Mouse (Mus musculus) stomach, embryonic 14.5 days (tissue): ENCODE measurements around the gene Folr2. TPM values are rescaled to one million over a fixed set of nuclear protein-coding genes. Genes with fewer than 3 reads are reported as not detected.

Source experiments
- ATAC-seq: fragments of 200-750 bp; cut with Nextera tagmentation; 2 replicates; pipeline ENCODE4 v1.8.0; 2017; ENCODE audit warnings: low read depth, moderate TSS enrichment; ENCODE audit not compliant: insufficient number of reproducible peaks, insufficient read depth, low FRiP score
- H3K27ac ChIP-seq: fragments of 300-500 bp; sonication (generic); 2 replicates; pipeline ENCODE4 v1.5.1; 2014; ENCODE audit warnings: mild to moderate bottlenecking, low read length, moderate library complexity, mixed read lengths
- H3K27me3 ChIP-seq: fragments of 300-500 bp; sonication (generic); 2 replicates; pipeline ENCODE4 v1.6.1; 2014; ENCODE audit warnings: low read length, control low read depth, mixed read lengths; ENCODE audit not compliant: control insufficient read depth, insufficient read depth
- H3K36me3 ChIP-seq: fragments of 300-500 bp; sonication (generic); 2 replicates; pipeline ENCODE4 v1.6.1; 2014; ENCODE audit warnings: mild to moderate bottlenecking, control low read depth, low read length, moderate library complexity, mixed read lengths; ENCODE audit not compliant: control insufficient read depth, insufficient read depth
- H3K4me1 ChIP-seq: fragments of 300-500 bp; sonication (generic); 2 replicates; pipeline ENCODE4 v1.6.1; 2014; ENCODE audit warnings: low read length, control low read depth, mixed read lengths; ENCODE audit not compliant: control insufficient read depth, insufficient read depth
- H3K4me2 ChIP-seq: fragments of 300-500 bp; sonication (generic); replicated peaks from 2 replicates; pipeline ENCODE4 v1.6.1; 2014; ENCODE audit warnings: low read depth, low read length, control low read depth
- H3K4me3 ChIP-seq: fragments of 300-500 bp; sonication (generic); 2 replicates; pipeline ENCODE4 v1.5.1; 2014; ENCODE audit warnings: low read depth, low read length, control low read depth
- H3K9ac ChIP-seq: fragments of 300-500 bp; sonication (generic); replicated peaks from 2 replicates; pipeline ENCODE4 v1.6.1; 2014; ENCODE audit warnings: low read depth, mild to moderate bottlenecking, control low read depth, low read length, moderate library complexity, mixed read lengths
- H3K9me3 ChIP-seq: fragments of 300-500 bp; sonication (generic); 2 replicates; pipeline ENCODE4 v1.6.1; 2016; ENCODE audit warnings: low read depth, low read length, control low read depth; ENCODE audit not compliant: control insufficient read depth
- WGBS: fragments of 180-500 bp; shearing (Covaris S2); extraction: QIAGEN DNeasy Blood & Tissue Kit; methylation state at CpG from one replicate; pipeline ENCODE4 v1.1.7; 2014; 5-methylcytosine and 5-hydroxymethylcytosine counted together
- polyA plus RNA-seq: library from polyadenylated mRNA; unstranded; fragments of >200 nt; fragmentation: Nextera tagmentation; extraction: Ambion mirVana; gene quantifications from 2 replicates; pipeline ENCODE4 v1.2.1, GENCODE M21; 2014

Gene Folr2
- polyA plus RNA-seq, 1 experiment from 2014 or later = 3.4 TPM

DNA sequence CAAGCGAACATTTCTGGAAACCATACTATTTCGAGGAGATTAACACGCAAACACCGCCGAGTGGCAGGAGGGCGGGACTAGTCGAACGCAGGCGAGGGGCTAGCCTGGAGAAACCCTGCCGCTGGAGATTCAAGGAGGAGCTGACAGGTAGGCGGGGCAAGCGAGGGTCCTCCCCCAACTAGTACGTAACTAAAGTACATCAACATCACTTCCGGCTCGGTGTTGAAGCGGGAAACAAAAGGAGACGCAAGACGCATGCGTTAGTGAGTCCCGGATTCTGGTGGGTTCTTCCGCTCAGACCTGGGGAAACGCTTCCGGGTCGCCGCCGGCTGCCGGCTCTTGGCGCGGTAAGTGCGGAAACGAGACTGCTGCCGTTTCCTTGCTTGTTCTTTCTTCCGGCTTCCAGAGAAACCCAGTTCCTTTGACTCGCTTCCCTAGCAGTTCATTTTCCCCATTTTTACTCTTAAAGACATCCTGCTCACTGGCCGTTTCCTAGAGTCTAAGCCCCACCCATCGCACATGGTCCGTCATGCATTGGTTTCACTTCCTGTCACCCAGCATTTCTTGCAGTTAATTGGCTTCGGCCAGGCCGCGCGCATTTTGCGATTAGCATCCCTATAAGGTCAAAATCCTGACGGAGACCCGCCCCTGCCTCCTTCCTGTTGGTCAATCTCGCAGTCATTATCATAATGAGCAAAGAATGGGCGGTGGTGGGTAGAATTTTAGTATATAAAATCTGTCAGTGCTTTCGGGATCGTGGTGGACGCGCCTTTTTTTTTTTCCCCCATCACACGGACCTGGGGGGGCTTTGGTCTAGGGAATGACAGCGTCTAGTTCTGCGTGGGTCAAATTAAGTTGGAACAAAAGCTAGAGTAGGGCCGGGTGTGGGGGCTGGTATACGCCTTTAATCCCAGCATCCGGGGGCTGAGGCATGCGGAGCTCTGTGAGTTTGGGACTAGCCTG lies 39.4 kb upstream of the Folr2 start:
- Histone ChIP-seq H3K4me3 (peak overlapping the region; percentile 46), H3K4me1 (no peaks in the 10 kb centered on the region), H3K27me3 (no peaks in the 10 kb centered on the region), H3K9me3 (no peaks in the 10 kb centered on the region), H3K9ac (peak overlapping the region; percentile 41), H3K27ac (peak overlapping the region; percentile 86), H3K4me2 (peak overlapping the region; percentile 52), H3K36me3 (no peaks in the 10 kb centered on the region)
- peak; percentile 99 for ATAC-seq
- under 1% methylated on average over 57 of the region's 57 CpGs for WGBS

DNA sequence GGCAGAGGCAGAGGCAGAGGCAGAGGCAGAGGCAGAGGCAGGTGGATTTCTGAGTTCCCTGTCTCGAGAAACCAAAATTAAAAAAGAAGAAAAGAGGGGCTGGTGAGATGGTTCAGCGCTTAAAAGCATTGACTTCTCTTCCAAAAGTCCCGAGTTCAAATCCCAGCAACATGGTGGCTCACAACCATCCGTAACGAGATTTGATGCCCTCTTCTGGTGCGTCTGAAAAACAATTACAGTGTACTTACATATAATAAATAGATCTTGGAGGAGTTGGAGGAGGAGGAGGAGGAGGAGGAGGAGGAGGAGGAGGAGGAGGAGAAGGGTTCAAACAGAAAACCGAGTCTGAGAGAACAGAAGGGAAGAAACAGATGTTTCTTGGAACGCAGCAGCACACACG lies 38.7 kb upstream of the Folr2 start:
- peak overlapping the region; percentile 86 for H3K27ac ChIP-seq
- H3K4me1 ChIP-seq = no peaks in the 10 kb centered on the region
- no peaks in the 10 kb centered on the region for H3K36me3 ChIP-seq
- peak overlapping the region; percentile 18; the same call in 1 of the 2 replicates for H3K4me2 ChIP-seq
- H3K4me3 ChIP-seq = peak overlapping the region; percentile 46
- H3K9me3 ChIP-seq = no peaks in the 10 kb centered on the region
- no peak overlapping the region; the same call in 1 of the 2 replicates for H3K9ac ChIP-seq
- WGBS = 36% methylated on average over 9 of the region's 9 CpGs
- ATAC-seq = no peak
- no peaks in the 10 kb centered on the region for H3K27me3 ChIP-seq

DNA sequence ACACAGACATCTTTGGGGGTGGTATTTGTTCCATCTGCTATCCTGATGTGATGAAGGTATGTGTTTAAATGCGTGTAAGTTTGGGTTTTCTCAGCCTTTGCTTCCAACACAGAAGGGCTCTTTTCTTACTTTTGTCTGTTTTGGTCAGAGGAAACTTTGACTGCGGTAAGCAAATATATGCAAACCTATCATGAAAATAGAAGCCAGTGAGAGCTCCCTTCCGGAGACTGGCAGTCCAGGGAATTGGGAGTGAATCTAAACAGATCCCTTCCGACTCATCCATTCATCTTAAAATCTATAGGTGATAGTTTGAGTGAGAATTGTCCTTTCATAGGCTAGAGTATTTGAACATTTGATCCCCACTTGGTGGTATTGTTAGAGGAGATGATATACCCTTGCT lies 31.5 kb upstream of the Folr2 start:
- no peak overlapping the region for H3K27ac ChIP-seq

DNA sequence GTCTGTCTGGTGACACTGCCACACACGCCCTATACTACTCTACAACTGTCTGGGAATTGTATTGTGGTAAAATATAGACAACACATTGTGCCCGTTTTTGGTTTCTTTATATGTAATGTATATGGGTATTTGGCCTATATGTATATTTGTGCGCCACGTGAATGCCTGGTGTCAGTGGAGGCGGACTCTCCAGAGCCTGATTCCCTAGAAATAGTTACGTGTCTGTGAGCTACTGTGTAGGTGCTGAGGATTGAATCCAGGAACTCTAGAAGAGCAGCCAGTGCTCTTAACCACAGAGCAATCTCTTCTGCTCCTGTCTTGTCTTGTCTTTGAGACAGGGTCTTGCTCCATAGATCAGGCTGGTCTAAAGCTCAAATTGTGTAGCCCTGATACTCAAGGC lies 29.3 kb upstream of the Folr2 start:
- Histone ChIP-seq H3K4me3 (no peak overlapping the region), H3K27me3 (no peaks in the 10 kb centered on the region), H3K4me2 (no peak overlapping the region), H3K9ac (no peak overlapping the region), H3K4me1 (no peaks in the 10 kb centered on the region), H3K27ac (no peak overlapping the region), H3K9me3 (no peaks in the 10 kb centered on the region), H3K36me3 (no peaks in the 10 kb centered on the region)
- no peak for ATAC-seq
- 88% methylated on average over 6 of the region's 6 CpGs for WGBS

More for the DNA sequence above, 31.5 kb upstream of the Folr2 start:
- ATAC-seq = no peak
- 83% methylated on average over 4 of the region's 4 CpGs for WGBS
- H3K9ac ChIP-seq = no peak overlapping the region
- no peaks in the 10 kb centered on the region for H3K27me3 ChIP-seq
- no peaks in the 10 kb centered on the region for H3K4me1 ChIP-seq
- H3K4me3 ChIP-seq = no peak overlapping the region
- no peaks in the 10 kb centered on the region for H3K36me3 ChIP-seq
- no peaks in the 10 kb centered on the region for H3K9me3 ChIP-seq
- no peak overlapping the region for H3K4me2 ChIP-seq

DNA sequence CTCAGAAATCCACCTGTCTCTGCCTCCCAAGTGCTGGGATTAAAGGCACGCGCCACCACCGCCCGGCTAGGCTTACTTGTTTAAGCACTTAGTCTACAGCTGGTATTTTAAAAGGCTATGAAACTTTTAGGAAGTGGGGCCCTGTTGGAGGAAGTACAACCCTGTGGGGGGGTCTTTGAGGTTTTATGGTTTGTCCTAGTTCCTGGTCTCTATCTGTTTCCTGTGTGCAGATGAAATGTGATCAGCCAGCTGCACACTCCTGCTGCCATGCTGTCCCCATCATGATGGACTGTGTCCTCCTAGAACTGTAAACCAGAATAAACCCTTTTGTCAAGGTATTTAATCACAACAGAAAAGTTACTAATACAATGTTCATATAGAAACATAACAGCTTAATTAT lies 27.2 kb upstream of the Folr2 start:
- Histone ChIP-seq H3K9me3 (no peaks in the 10 kb centered on the region), H3K36me3 (no peaks in the 10 kb centered on the region), H3K4me2 (no peak overlapping the region), H3K4me1 (no peaks in the 10 kb centered on the region), H3K27ac (no peak overlapping the region), H3K9ac (no peak overlapping the region), H3K4me3 (no peak overlapping the region), H3K27me3 (no peaks in the 10 kb centered on the region)
- 95% methylated on average over 4 of the region's 4 CpGs for WGBS
- no peak for ATAC-seq

DNA sequence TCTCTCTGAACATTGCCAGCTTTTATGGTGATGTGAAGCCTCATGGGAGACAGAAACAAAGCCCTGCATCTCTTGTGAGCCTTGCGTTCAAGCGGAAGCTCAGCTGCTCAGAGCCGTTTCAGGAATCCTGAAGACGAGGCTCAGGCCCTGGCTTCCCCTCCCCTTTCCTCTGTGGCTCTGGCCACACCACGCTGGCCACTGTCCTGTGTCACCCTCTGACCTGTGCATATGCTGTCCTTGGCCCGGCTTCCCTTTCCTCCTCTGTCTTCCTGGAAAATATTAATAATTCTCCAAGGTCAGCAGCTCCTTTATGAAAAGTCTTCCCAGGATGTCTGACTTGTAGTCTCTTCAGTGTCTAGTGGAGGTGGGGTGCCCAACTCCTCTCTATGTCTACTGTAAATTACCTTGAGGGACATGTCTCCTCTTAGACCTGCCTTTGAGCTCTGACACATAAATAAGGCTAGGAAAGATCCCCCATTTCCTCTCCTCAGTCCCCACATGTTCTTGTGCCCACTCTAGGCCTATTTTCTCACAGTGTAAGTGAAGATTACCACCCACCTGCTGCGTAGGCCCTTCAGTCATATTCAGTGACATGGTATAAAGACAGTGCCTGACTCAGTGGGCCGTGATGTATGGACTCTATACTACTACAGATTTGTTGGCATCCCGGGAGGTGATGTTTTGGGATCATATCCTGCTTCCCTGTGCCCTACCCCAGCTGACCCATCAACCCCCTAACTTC lies 25.6 kb upstream of the Folr2 start:
- 71% methylated on average over 9 of the region's 9 CpGs for WGBS
- H3K9ac ChIP-seq = no peak overlapping the region

DNA sequence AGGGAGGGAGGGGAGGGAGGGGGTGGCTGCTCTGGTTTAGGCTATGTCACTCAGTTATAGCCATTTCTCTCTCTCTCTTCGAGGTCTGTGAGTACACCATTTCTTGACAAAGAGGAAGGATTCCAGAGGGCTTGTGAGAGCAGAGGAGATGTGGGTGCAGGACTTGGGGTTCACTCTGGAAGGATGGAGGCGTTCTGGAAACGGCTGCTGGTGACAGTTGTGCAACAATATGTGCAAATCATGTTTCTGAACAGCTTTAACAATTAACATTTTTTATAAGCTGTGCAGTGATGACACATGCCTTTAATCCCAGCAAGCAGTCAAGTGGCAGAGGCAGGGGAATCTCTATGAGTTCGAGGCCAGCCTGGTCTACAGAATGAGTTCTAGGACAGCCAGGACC lies 23.9 kb upstream of the Folr2 start:
- H3K36me3 ChIP-seq = no peaks in the 10 kb centered on the region
- H3K4me2 ChIP-seq = no peak overlapping the region
- WGBS = 75% methylated on average over 4 of the region's 4 CpGs
- H3K9me3 ChIP-seq = no peaks in the 10 kb centered on the region
- no peak for ATAC-seq
- H3K4me3 ChIP-seq = no peak overlapping the region
- H3K9ac ChIP-seq = no peak overlapping the region
- H3K4me1 ChIP-seq = no peaks in the 10 kb centered on the region
- no peaks in the 10 kb centered on the region for H3K27me3 ChIP-seq
- no peak overlapping the region for H3K27ac ChIP-seq

More for the DNA sequence above, 25.6 kb upstream of the Folr2 start:
- Histone ChIP-seq H3K27ac (no peak overlapping the region), H3K4me2 (no peak overlapping the region), H3K27me3 (no peaks in the 10 kb centered on the region), H3K36me3 (no peaks in the 10 kb centered on the region), H3K9me3 (no peaks in the 10 kb centered on the region), H3K4me1 (no peaks in the 10 kb centered on the region), H3K4me3 (no peak overlapping the region)
- ATAC-seq = no peak

DNA sequence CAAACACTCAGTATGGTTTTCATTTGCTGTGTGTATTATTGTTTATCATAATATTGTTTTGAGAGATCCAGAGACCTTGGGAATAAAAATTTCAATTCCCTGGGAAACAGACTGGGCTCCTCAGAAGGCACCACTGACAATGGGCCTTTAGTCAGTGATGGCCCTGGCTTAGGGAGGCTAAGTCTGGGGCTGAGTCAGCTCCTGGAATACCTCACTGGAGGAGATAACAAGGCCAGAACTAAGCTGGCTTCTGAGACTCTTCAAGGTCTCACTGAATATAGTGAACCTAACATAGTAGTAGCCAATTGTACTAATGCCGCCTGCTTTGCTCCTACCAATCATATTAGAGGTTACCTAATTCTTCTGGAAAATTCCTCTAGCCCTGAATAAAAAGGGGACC lies 19.0 kb upstream of the Folr2 start:
- Histone ChIP-seq H3K36me3 (no peaks in the 10 kb centered on the region), H3K9ac (no peak overlapping the region), H3K9me3 (no peaks in the 10 kb centered on the region), H3K4me1 (no peaks in the 10 kb centered on the region), H3K4me3 (no peak overlapping the region), H3K27ac (no peak overlapping the region), H3K4me2 (no peak overlapping the region), H3K27me3 (no peaks in the 10 kb centered on the region)
- ATAC-seq = no peak
- WGBS = 97% methylated on average over 1 of the region's 1 CpGs
